Mouse (Mus musculus) testis, postnatal 10 days (tissue): ENCODE data around the gene Prkag1.
"Not testable (repeated sequence)": the region's sequence is repeated elsewhere in the genome, so short reads cannot be mapped to it uniquely, and the experiment has no call there.

ENCODE experiments used
- DNase-seq: peaks from one replicate; pipeline ENCODE4 v3.0.0; 2021; ENCODE audit warnings: low spot score

Prkag1 gene

GRCm38 (mm10) chr15:98823434-98823833 lies 7.9 kb downstream of the Prkag1 start:
- no peak for DNase-seq

GRCm38 (mm10) chr15:98822147-98822546 lies 9.2 kb downstream of the Prkag1 start:
- DNase-seq: no peak

GRCm38 (mm10) chr15:98821403-98821802 lies 9.9 kb downstream of the Prkag1 start:
- no peak for DNase-seq

GRCm38 (mm10) chr15:98820937-98821336 lies 10.4 kb downstream of the Prkag1 start:
- DNase-seq: no peak

- DNase-seq: no peak
These were observed 13.2 kb downstream of the Prkag1 start for GRCm38 (mm10) chr15:98818171-98818570.

GRCm38 (mm10) chr15:98812741-98813424 lies 18.4 kb downstream of the Prkag1 start:
- DNase-seq: no peak

GRCm38 (mm10) chr15:98810212-98810611 lies 21.1 kb downstream of the Prkag1 start:
- not testable (repeated sequence) for DNase-seq

GRCm38 (mm10) chr15:98809390-98809789 lies 21.9 kb downstream of the Prkag1 start, which contains the start of gene Ddn:
Ddn (minus strand) TSS chr15:98809490.
- DNase-seq: no peak

GRCm38 (mm10) chr15:98808651-98809134 lies 22.6 kb downstream of the Prkag1 start:
- DNase-seq: no peak

GRCm38 (mm10) chr15:98807895-98808650 lies 23.2 kb downstream of the Prkag1 start:
- DNase-seq: peak; percentile 64

- peak; percentile 64 for DNase-seq
These were observed 24.2 kb downstream of the Prkag1 start for GRCm38 (mm10) chr15:98806809-98807770.

GRCm38 (mm10) chr15:98806071-98806808 lies 25.1 kb downstream of the Prkag1 start:
- DNase-seq: no peak

GRCm38 (mm10) chr15:98805324-98806040 lies 25.8 kb downstream of the Prkag1 start:
- peak; percentile 85 for DNase-seq

- peak; percentile 93 for DNase-seq
These were observed 27.3 kb downstream of the Prkag1 start for GRCm38 (mm10) chr15:98804054-98804453.

- no peak for DNase-seq
These were observed 28.4 kb downstream of the Prkag1 start for GRCm38 (mm10) chr15:98802926-98803325.

- DNase-seq: peak; percentile 93
These were observed 31.9 kb downstream of the Prkag1 start for GRCm38 (mm10) chr15:98799396-98799795.

- no peak for DNase-seq
These were observed 32.4 kb downstream of the Prkag1 start for GRCm38 (mm10) chr15:98798903-98799302.

GRCm38 (mm10) chr15:98797835-98798492 lies 33.4 kb downstream of the Prkag1 start:
- DNase-seq: no peak

GRCm38 (mm10) chr15:98796803-98797595 lies 34.3 kb downstream of the Prkag1 start:
- no peak for DNase-seq
